Mouse (Mus musculus) kidney, adult 11 months (tissue): ENCODE results near the gene Olr1.

Source experiments
- DNase-seq: peaks from one replicate; pipeline ENCODE4 v3.0.0; 2022

Gene Olr1

GRCm38 (mm10) chr6:129507024-129507423 lies at the start of gene Olr1:
Olr1 (minus strand) TSS chr6:129507165.
- DNase-seq = no peak

- DNase-seq = no peak
These were observed 41.0 kb upstream of the Olr1 start for GRCm38 (mm10) chr6:129548009-129548408.

GRCm38 (mm10) chr6:129547277-129547676 lies 40.3 kb upstream of the Olr1 start:
- DNase-seq = no peak

- DNase-seq = peak; percentile 67
These were observed 37.0 kb upstream of the Olr1 start for GRCm38 (mm10) chr6:129543709-129544606.

DNA sequence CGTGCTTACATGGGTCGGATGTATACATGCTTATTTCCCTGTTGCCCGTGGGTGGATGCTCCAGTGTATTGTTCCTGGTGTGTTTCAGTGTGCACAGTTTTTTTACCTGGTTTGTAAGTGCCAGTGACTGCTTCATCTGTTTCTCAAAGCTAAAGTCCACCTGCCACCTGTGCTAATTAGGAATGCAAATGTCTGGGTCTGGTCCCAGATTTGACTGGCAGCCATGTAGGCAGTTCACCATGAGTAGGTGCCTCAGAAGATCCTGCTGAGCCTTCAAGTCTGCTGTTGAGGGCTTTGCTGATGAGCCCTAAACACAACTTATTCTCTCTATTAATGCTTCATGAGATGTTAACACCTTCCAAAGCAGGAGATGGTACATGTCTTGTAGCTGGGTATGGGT lies 35.6 kb upstream of the Olr1 start:
- peak; percentile 63 for DNase-seq

- peak; percentile 21 for DNase-seq
These were observed 35.0 kb upstream of the Olr1 start for GRCm38 (mm10) chr6:129541931-129542330.

- DNase-seq = no peak
These were observed 31.6 kb upstream of the Olr1 start for GRCm38 (mm10) chr6:129538555-129538954.

DNA sequence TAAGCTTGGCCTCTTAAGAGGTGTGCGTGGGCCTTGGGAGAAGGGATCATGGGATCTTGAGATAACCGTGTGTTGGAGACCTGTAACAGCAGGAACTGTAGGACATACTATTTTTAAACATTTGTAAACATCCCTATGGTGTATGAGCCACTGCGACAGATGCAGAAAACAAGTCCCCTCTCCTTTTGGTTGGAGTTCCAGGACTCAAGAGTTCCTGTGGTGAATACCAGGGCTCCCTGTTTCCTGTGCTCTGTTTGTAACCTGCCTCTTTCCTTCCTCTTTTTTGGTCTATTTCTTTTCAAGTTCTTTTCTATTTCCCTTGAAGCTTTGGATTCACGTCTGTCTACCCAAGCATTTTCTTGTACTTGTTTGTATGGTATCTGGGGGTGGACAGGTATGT lies 28.8 kb upstream of the Olr1 start:
- DNase-seq = peak; percentile 7

DNA sequence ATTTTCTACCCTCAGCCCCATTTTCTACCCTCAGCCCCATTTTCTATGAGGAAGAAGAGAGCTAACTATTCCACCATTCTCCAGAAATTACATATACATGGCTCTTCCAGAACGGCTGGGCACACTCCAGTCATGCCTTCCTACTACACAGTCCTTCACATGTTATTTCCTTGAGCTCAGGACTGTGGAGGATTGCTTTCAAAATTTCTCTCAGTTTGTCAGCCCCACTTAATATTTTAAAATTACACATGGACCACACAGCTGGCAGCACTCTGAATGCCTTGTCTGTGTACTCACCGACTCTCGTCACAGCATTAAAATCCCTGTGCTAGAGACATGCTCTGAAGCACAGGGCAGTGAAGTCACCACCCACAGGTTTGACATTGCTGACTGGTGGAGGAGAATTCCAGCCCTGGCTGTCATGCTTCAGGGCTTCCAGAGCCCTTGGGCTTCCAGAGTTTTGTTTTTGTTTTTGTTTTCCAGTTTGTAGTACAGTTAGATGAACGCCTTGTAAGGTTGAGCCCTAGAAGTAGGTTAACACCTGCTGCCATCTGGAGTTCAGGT lies 27.7 kb upstream of the Olr1 start:
- peak; percentile 78 for DNase-seq

- DNase-seq = no peak
These were observed 27.1 kb upstream of the Olr1 start for GRCm38 (mm10) chr6:129534057-129534456.

DNA sequence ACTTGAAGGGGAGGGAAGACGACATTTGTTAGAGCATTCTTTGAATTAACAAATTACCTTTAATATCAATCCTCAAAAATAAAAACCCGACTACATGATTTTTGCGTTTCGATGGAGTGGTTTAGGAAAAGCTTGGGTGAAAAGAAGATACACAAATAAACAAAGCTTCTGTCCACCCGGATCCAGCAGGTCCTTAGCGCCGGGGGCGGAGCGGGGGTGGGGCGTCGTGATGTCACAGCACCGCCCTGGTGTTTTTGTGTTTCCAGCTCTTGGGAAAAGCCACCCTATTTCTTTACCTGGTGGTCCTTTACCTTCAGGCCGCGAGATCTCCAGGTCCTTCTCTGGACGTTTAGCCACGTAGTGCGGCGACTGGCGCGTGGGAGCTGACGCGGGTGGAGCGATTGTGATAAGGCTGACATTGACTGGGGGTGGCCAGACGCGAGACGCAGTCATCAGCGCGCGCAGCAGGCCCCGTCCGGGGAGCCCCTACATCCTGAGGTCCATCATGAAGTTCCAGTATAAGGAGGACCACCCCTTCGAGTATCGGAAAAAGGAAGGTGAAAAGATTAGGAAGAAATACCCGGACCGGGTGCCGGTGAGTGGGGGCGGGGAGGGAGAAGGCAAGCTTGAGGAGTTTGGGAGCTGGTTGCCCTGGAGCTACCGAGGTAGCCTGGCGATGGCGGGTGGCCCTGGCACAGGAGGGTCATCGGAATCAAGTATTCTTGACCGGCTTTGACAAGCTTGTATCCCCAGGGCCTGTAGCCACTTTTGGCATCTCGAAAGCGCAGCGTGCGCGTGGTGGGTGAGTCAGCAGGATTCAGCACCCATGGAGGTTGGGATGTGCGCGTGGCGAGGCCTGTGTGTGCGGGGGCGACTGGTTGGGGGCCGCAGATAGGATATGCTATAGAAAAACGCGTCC lies 26.2 kb upstream of the Olr1 start, which contains the start of gene Gabarapl1:
TSS of gene Gabarapl1 (plus strand) at position 219 of the 919 bp plus-strand sequence.
- DNase-seq = peak; percentile 92

GRCm38 (mm10) chr6:129532556-129532941 lies 25.6 kb upstream of the Olr1 start:
- peak; percentile 96 for DNase-seq

DNA sequence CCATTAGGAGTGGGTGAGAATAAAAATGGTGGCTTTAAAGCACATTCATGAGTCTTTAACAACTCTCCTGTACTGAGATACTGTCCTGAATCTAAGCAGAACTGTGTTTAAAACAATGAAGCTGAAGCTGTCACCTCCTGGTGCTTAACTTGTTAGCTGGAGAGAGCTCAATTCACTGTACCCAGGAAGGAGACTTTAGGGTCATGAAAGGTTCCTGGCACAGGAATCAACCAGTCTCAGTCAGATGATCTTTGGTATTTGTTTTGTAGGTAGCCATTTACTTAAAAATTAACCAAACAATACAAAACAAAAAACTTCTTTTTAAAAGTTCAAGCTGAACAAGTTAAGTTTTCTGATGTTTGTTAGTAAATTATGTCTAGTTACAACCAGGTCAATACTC lies 23.3 kb upstream of the Olr1 start:
- DNase-seq = peak; percentile 82

DNA sequence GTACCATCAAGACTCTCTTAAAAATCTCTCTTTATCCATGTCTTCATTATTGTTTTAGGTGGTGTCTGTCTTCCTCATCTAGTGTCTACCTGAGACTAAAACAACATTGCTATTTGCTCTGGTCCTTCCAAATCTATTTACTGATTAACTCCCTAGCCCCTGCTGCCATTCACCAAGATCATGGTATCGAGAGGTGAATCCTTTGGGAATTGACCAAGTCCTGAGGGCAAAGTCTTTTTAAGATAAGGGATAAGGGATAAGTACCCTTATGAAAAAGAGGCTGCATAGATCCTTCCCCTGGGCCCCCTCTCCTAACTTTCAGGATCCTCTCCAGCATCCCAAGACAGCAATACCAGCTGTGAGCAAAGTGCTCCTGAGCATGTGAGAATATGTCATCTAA lies 22.6 kb upstream of the Olr1 start:
- DNase-seq = no peak

- DNase-seq = peak; percentile 42
These were observed 20.5 kb upstream of the Olr1 start for GRCm38 (mm10) chr6:129527416-129527815.

DNA sequence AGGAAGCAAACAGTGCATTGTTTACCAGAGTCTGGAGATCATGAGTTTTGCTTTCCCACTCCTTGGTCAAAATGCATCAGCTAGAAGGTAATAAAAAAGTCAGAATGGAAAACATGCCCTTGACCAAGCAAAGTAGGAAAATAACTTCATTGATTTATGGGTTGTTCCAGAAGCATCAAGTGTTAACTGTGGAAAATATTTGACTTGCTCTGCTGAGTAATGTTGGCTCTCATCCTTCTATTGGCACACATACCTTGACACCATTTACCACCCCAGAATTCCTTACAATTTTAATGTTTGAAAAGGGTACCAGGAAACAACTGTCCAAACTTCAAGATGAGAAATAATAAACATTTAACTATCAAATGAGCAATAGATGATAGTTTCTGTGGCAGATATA lies 19.1 kb upstream of the Olr1 start:
- no peak for DNase-seq

DNA sequence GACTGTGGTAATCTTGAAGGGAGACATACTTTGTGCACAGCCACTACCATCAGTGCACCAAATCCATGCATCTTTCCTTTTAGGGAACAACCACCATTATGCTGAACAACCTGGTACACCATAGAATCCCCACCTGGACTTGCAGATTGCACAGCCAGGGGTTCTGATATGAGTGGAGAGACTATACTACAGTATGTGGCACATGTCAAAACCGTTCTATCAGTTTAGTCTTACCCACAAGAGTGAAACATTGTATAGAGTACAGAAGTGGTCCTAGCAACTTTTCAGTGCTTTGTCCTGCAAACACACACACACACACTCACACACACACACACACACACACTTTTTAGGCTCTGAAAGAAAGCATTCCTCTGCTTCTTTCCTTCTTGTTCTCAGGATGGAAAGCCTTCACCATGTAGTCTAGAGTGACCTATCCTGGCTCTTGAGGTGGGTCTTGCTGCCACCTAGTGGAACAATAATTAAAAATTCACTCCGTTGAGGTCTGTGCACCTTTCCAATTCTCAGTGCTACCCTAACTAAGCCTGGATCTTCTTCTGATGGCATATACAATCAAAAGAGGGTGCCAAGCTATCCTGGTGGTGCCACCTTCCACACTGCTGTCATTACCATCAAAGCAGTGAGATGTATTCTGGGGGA lies 10.9 kb upstream of the Olr1 start:
- peak; percentile 43 for DNase-seq

DNA sequence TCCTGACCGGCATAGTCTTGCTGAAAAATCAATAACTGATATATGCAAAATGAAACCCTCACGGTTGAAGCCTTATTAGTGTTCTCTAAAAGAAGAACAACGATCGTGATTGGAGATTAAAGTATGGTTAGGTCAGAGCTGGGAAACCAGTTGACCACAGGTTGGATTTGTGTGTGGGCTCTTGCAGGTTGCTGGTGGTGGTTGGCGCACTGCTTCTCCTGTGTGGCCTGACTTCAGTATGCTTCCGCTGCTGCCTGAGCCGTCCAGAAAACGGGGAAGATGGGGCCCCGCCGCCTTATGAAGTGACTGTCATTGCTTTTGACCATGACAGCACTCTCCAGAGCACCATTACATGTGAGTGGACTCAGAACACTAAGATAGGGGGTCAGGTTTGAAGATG lies 9.4 kb upstream of the Olr1 start:
- no peak for DNase-seq

DNA sequence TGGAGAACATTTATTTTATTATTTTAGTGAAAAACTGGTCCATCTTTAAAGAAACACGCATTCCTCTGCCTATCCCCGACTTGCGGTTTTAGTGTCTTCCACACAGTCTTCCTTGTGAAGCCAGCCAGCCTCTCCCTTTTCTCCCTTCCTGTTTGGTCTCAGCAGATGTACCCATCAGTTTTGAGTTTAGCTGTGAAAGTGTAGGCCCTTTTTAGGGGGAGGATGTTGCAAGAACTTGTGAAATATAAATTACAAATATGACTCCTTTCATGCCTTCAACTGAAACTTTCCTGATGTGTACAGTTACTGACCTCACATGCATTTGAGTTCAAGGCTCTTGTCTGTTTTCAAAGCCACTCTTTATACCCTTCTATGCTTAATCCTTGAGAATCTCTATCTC lies 8.1 kb upstream of the Olr1 start:
- no peak for DNase-seq

- no peak for DNase-seq
These were observed 7.4 kb upstream of the Olr1 start for GRCm38 (mm10) chr6:129514376-129514775.

DNA sequence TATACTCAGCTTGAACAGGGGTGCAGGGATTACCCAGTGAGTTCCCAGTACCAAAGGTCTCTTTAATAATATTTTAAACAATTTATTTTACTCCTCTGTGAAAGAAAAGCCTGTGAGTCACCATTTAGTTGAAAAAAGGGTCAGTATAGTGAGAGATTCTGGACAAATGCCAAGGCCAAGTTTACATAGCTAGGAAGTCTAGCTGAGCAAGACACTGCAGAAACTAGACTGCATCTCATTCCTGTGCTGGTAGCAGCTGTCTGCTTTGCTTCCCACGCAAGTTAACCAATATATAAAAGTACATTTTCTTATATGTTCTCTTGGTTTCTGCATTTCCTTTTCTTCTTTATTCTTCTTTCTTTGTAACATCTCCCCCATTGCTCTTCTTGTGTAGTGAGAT lies 6.4 kb upstream of the Olr1 start:
- DNase-seq = no peak

- peak; percentile 7 for DNase-seq
These were observed 5.9 kb upstream of the Olr1 start for GRCm38 (mm10) chr6:129512868-129513267.

GRCm38 (mm10) chr6:129512367-129512766 lies 5.4 kb upstream of the Olr1 start, which contains the start of gene Tmem52b:
Tmem52b (plus strand) TSS chr6:129512555.
- peak; percentile 65 for DNase-seq
